Mouse (Mus musculus): ENCODE measurements around the gene Gins1. TPM values are rescaled to one million over a fixed set of nuclear protein-coding genes. Genes with fewer than 3 reads are reported as not detected.

Gene Gins1
- 1.7 and 2.6 TPM in 2 replicates for polyA plus RNA-seq (2021; fragmentation: Nextera tagmentation)
- long read RNA-seq, experiment 1, partial matches to known transcripts: 0 of 4 reads
- long read RNA-seq, experiment 1, other reads (novel, unspliced or antisense): 4 of 4 reads
- long read RNA-seq, experiment 2, partial matches to known transcripts: 0 of 2 reads
- long read RNA-seq, experiment 2, other reads (novel, unspliced or antisense): 0 of 2 reads

GRCm38 (mm10) chr2:150904936-150905450 is at the start of gene Gins1:
Gene Gins1 (plus strand): TSS chr2:150905400.

DNA sequence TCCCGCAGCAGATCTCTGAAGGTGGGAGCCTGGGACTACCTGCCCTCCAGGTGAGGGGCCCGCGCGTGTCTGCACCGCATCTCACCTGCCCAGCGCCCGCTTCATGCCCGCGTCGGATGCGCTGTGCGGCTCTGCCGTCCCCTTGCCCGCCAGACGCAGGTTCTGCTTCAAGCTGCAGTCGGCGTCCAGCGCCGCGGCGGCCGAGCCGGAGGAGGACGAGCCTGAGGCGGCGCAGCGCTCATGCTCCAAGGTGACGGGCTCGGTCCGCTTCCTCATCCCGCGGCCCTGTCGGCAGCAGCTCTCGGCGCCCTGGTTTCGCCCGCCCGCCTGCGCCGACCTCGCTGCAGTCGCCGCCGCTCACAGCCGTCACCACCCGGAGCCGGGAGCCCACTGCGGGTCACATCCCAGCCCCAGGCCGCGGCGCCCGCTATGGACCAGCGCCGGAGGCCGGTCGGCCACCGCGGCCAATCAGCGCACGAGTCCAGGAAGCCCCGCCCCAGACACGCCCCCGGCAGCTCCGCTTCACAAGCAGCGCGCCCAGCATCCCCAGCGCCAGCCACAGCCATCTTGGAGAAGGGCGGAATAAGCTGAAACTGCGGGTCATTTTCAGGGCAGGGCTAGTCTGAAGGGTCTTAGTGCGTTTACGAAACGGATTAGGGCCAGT is 796 bp upstream of the Gins1 start, which contains the start of gene Abhd12:
Abhd12 (minus strand) TSS at position 470 of the 664 bp plus-strand sequence.

Other genes starting within 250 kb of the Gins1 start
- gene Acss1, start 236.9 kb upstream of the Gins1 start, polyA plus RNA-seq (2021; fragmentation: Nextera tagmentation): 18.1 and 28.1 TPM in 2 replicates
- gene Vsx1, start 216.0 kb upstream of the Gins1 start, polyA plus RNA-seq (2021; fragmentation: Nextera tagmentation): 0.04 TPM in 1 of 2 replicates, not detected in the other
- gene Entpd6, start 156.4 kb upstream of the Gins1 start, polyA plus RNA-seq (2021; fragmentation: Nextera tagmentation): 30.9 and 36.1 TPM in 2 replicates
- 74.6 and 89.8 TPM in 2 replicates for gene Pygb, start 118.7 kb upstream of the Gins1 start, polyA plus RNA-seq (2021; fragmentation: Nextera tagmentation)
- gene Abhd12, start 659 bp upstream of the Gins1 start, polyA plus RNA-seq (2021; fragmentation: Nextera tagmentation): 315 and 377 TPM in 2 replicates
- gene Ninl, start 134.0 kb downstream of the Gins1 start, polyA plus RNA-seq (2021; fragmentation: Nextera tagmentation): 1.6 and 1.9 TPM in 2 replicates
- 50.6 and 63.8 TPM in 2 replicates for gene Nanp, start 134.0 kb downstream of the Gins1 start, polyA plus RNA-seq (2021; fragmentation: Nextera tagmentation)
- not detected in 2 replicates for gene Gm14151, start 186.9 kb downstream of the Gins1 start, polyA plus RNA-seq (2021; fragmentation: Nextera tagmentation)
- not detected in 2 replicates for gene Gm14147, start 192.8 kb downstream of the Gins1 start, polyA plus RNA-seq (2021; fragmentation: Nextera tagmentation)